Mouse (Mus musculus) neural tube, embryonic 13.5 days (tissue): ENCODE data around the gene Ikzf3. TPM values are rescaled to one million over a fixed set of nuclear protein-coding genes. Genes with fewer than 3 reads are reported as not detected.

Experiments
- ATAC-seq: fragments of 200-750 bp; cut with Nextera tagmentation; 2 replicates; pipeline ENCODE4 v1.8.0; 2017; ENCODE audit warnings: low read depth, mild to moderate bottlenecking, moderate TSS enrichment, moderate library complexity
- H3K27ac ChIP-seq: fragments of 300-500 bp; sonication (generic); replicated peaks from 2 replicates; pipeline ENCODE4 v1.5.1; 2015; ENCODE audit warnings: moderate library complexity, mild to moderate bottlenecking, inconsistent platforms
- H3K27me3 ChIP-seq: fragments of 300-500 bp; sonication (generic); 2 replicates; pipeline ENCODE4 v1.6.1; 2015; ENCODE audit warnings: mild to moderate bottlenecking, inconsistent platforms
- H3K36me3 ChIP-seq: fragments of 300-500 bp; sonication (generic); 2 replicates; pipeline ENCODE4 v1.6.1; 2015; ENCODE audit warnings: mild to moderate bottlenecking, inconsistent platforms
- H3K4me1 ChIP-seq: fragments of 300-500 bp; sonication (generic); replicated peaks from 2 replicates; pipeline ENCODE4 v1.6.1; 2015; ENCODE audit warnings: inconsistent platforms
- H3K4me2 ChIP-seq: fragments of 300-500 bp; sonication (generic); 2 replicates; pipeline ENCODE4 v1.6.1; 2015; ENCODE audit warnings: inconsistent platforms, mild to moderate bottlenecking, moderate library complexity
- H3K4me3 ChIP-seq: fragments of 300-500 bp; sonication (generic); 2 replicates; pipeline ENCODE4 v1.5.1; 2015; ENCODE audit warnings: mild to moderate bottlenecking, inconsistent platforms
- H3K9ac ChIP-seq: fragments of 300-500 bp; sonication (generic); 2 replicates; pipeline ENCODE4 v1.6.1; 2015; ENCODE audit warnings: moderate library complexity, mild to moderate bottlenecking, inconsistent platforms
- H3K9me3 ChIP-seq: fragments of 300-500 bp; sonication (generic); 2 replicates; pipeline ENCODE4 v1.6.1; 2016; ENCODE audit warnings: inconsistent platforms
- WGBS: fragments of 180-500 bp; shearing (Covaris S2); methylation state at CpG from one replicate; pipeline ENCODE4 v1.1.7; 2015; 5-methylcytosine and 5-hydroxymethylcytosine counted together
- polyA plus RNA-seq: library from polyadenylated mRNA; unstranded; fragments of >200 nt; fragmentation: Nextera tagmentation; extraction: Ambion mirVana; gene quantifications from 2 replicates; pipeline ENCODE4 v1.2.1, GENCODE M21; 2015

Gene Ikzf3
- polyA plus RNA-seq, 1 experiment from 2014 or later = 0.31 TPM

- Histone ChIP-seq H3K4me1 (peaks cover 11% of the 10 kb centered on the region), H3K36me3 (no peaks in the 10 kb centered on the region), H3K4me2 (no peak overlapping the region), H3K27me3 (peaks cover 45% of the 10 kb centered on the region), H3K4me3 (no peak overlapping the region), H3K9me3 (no peaks in the 10 kb centered on the region), H3K9ac (no peak overlapping the region), H3K27ac (no peak overlapping the region)
- 20% methylated on average over 11 of the region's 11 CpGs for WGBS
- no peak for ATAC-seq
Observed at GRCm38 (mm10) chr11:98459071-98459741, 86.6 kb downstream of the Ikzf3 start.

DNA sequence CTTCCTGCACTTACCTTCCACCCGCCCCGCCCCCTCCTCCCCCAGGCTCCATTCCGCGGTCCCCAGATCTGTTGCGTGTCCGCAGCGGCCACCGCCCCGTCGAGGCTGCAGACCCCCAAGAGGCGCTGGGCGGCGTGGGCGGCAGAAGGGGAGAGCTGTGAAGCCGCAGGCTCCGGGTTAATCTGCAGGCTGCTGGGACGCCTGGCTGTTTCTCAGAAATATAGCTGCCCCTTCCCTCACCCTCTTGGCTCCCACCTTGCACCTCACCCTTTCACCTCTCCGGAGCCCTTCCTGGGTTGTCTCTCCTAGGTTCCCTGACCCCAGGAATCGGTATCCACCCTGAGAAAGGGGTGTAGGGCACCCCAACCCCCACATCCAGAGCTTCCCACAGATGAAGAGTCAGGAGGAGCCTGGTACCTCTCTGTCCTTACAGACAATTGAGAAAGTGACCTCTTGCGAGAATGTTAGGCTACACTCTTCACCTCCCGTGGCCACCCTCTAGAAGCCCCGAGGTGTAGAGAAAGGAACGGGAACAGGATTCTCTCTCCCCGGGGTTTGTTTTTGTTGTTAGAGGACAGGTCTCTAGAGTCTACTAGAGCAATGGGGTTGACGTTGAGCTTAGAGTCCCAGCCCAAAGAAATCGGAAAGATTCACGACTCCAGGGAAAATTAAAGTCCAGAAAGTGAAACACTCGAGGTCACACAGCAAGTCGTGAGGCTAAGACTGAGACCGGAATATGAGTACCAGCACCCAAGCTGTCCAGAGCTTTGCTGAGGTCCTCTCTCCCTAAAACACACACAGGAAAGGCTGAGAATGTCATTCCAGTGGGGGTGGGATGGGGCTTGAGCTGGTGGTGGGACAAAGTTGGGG is 87.5 kb downstream of the Ikzf3 start:
- Histone ChIP-seq H3K9ac (peak overlapping the region; percentile 71), H3K9me3 (no peaks in the 10 kb centered on the region), H3K4me3 (peak overlapping the region; percentile 49), H3K4me1 (peaks cover 11% of the 10 kb centered on the region), H3K27ac (0 out of 2 replicates have a peak overlapping the region, but pooled peaks have one; percentile 29), H3K4me2 (peak overlapping the region; percentile 67), H3K36me3 (no peaks in the 10 kb centered on the region), H3K27me3 (peaks cover 45% of the 10 kb centered on the region)
- 4% methylated on average over 26 of the region's 30 CpGs for WGBS
- ATAC-seq = peak; percentile 12; the same call in 1 of the 2 replicates

DNA sequence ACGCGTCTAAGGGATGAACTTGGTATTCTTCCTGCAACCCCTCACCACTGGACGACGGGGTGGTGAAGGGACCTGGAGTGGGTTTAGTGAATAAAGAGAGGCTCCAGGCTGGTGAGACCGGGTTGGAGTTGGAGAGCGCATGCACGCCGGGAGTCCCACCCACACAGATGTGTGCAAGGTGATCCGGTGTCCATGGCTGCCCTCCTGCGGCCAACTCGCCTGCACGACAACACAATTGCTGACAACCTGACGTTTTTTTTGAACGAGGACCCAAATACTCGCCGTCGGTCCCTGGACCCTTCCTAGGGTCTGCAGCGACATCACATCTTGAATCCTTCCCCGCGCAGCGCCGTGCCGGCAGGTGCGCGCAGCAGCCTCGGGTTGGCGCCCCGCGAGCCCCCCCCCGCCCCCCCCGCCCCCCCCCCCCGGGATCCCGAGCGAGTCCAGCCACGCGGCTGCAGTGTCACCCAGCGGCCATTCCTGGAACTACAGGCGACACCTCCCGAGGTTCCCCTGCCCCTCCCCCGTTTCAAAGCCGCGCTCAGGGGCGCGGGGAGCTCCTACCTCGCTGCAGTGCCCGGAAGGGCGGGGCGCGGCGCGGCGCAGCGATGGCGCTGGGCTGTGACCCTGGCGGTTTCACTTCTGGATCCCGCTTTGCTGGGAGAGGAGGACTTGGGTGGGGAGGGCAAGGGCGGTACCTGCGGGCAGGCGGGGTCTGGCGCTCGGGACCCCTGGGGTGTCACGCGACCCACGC is 88.3 kb downstream of the Ikzf3 start:
- Histone ChIP-seq H3K4me2 (peak overlapping the region; percentile 67), H3K4me3 (peak overlapping the region; percentile 49), H3K9ac (peak overlapping the region; percentile 71), H3K27ac (peak overlapping the region; percentile 78), H3K4me1 (peaks cover 11% of the 10 kb centered on the region), H3K9me3 (no peaks in the 10 kb centered on the region), H3K36me3 (no peaks in the 10 kb centered on the region), H3K27me3 (peaks cover 45% of the 10 kb centered on the region)
- under 1% methylated on average over 56 of the region's 64 CpGs for WGBS
- peak; percentile 90 for ATAC-seq

DNA sequence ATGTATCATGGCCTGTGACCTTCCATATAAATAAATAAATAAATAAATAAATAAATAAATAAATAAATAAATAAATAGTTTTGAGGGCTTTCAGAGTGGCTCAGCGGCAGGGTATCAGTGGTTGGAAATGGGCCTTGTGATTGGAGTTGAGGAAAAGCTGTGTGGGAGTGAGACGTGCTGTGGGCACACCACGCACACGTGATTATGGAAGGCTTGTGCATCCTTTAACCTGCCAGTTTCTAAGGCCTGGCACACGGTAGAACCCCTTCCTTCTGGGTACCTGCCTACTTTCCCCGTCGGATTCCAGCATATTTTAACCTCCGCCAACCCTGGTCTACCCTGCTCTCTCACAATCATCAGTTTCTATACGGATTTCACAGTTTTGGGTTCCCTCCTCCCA is 88.9 kb downstream of the Ikzf3 start:
- WGBS = 34% methylated on average over 9 of the region's 9 CpGs
- Histone ChIP-seq H3K36me3 (no peaks in the 10 kb centered on the region), H3K9me3 (no peaks in the 10 kb centered on the region), H3K27ac (peak overlapping the region; percentile 78), H3K4me1 (peaks cover 11% of the 10 kb centered on the region), H3K4me3 (peak overlapping the region; percentile 49), H3K4me2 (peak overlapping the region; percentile 67), H3K9ac (peak overlapping the region; percentile 71), H3K27me3 (peaks cover 41% of the 10 kb centered on the region)
- peak; percentile 45 for ATAC-seq

DNA sequence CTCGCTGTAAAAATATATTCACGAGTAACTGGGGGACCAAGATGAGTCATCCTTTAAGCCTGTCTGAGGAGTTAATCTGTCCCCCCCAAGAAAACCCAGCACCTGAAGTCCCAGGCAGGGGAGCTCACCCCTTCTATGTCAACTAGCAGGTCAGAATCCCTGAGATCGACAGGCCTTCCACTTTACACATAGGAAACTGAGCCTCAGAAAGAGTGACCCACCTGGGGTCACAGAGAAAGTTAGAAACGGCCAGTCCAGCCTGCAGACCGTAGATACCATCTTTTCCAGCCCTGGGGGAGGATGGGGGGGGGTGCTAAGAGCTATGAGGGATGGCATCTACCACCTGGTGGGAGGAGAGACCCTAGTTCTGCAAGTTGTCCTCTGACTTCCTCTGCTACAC is 89.3 kb downstream of the Ikzf3 start:
- Histone ChIP-seq H3K36me3 (no peaks in the 10 kb centered on the region), H3K27me3 (peaks cover 37% of the 10 kb centered on the region), H3K4me1 (peaks cover 11% of the 10 kb centered on the region), H3K4me3 (no peak overlapping the region), H3K4me2 (peak overlapping the region; percentile 67), H3K27ac (no peak overlapping the region), H3K9me3 (no peaks in the 10 kb centered on the region), H3K9ac (no peak overlapping the region)
- ATAC-seq = no peak
- 85% methylated on average over 5 of the region's 5 CpGs for WGBS

GRCm38 (mm10) chr11:98455484-98455883 is 90.3 kb downstream of the Ikzf3 start:
- Histone ChIP-seq H3K36me3 (no peaks in the 10 kb centered on the region), H3K4me1 (peaks cover 11% of the 10 kb centered on the region), H3K4me3 (no peak overlapping the region), H3K27ac (no peak overlapping the region), H3K27me3 (peaks cover 28% of the 10 kb centered on the region), H3K9me3 (no peaks in the 10 kb centered on the region), H3K9ac (no peak overlapping the region), H3K4me2 (no peak overlapping the region)
- WGBS = 82% methylated on average over 4 of the region's 4 CpGs
- no peak for ATAC-seq

GRCm38 (mm10) chr11:98449921-98450771 is 95.7 kb downstream of the Ikzf3 start:
- peaks cover 45% of the 10 kb centered on the region for H3K27me3 ChIP-seq
- ATAC-seq = no peak
- no peak overlapping the region for H3K9ac ChIP-seq
- no peaks in the 10 kb centered on the region for H3K36me3 ChIP-seq
- WGBS = 86% methylated on average over 20 of the region's 20 CpGs
- no peaks in the 10 kb centered on the region for H3K9me3 ChIP-seq
- no peak overlapping the region for H3K4me3 ChIP-seq
- H3K27ac ChIP-seq = no peak overlapping the region
- H3K4me2 ChIP-seq = no peak overlapping the region
- peaks cover 14% of the 10 kb centered on the region; the same call in 1 of the 2 replicates for H3K4me1 ChIP-seq

- no peak for ATAC-seq
- peaks cover 47% of the 10 kb centered on the region for H3K27me3 ChIP-seq
- H3K9ac ChIP-seq = no peak overlapping the region
- 82% methylated on average over 3 of the region's 3 CpGs for WGBS
- no peak overlapping the region for H3K4me3 ChIP-seq
- peaks cover 14% of the 10 kb centered on the region; the same call in 1 of the 2 replicates for H3K4me1 ChIP-seq
- no peak overlapping the region for H3K4me2 ChIP-seq
- no peaks in the 10 kb centered on the region for H3K9me3 ChIP-seq
- no peak overlapping the region for H3K27ac ChIP-seq
- H3K36me3 ChIP-seq = no peaks in the 10 kb centered on the region
Observed at GRCm38 (mm10) chr11:98449419-98449818, 96.4 kb downstream of the Ikzf3 start.

DNA sequence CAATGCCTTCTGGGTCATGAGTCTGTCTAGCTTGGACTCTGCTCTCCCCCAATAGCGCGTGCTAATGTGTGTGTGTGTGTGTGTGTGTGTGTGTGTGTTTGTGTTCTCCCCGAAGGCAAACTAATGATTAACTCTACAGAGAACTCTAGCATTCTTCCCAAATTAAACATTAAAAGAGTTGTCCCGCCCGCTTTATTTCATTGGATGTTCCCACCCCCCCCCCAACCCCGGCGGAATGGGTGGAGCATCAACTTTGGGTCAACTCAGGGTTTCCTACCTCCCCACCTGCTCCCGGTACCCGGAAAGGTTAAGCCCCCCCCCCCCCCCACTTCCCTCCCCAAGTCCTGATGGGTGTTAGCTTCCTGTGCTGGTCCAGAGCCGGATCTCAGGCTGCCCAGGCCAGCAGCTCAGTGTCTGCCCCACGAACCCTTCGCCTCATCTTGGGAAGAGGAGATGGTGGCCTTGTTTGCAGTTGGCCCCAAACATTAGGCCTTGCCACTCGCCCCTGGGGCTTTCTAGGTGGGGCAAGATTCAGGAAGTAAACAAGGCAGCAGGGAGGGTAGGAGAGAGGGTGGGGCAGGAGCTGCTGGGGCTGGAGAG is 97.5 kb downstream of the Ikzf3 start:
- Histone ChIP-seq H3K4me3 (no peak overlapping the region), H3K27me3 (peaks cover 47% of the 10 kb centered on the region), H3K9me3 (no peaks in the 10 kb centered on the region), H3K4me1 (peaks cover 14% of the 10 kb centered on the region; the same call in 1 of the 2 replicates), H3K4me2 (no peak overlapping the region), H3K36me3 (no peaks in the 10 kb centered on the region), H3K9ac (no peak overlapping the region), H3K27ac (no peak overlapping the region)
- WGBS = 34% methylated on average over 13 of the region's 13 CpGs
- ATAC-seq = no peak

DNA sequence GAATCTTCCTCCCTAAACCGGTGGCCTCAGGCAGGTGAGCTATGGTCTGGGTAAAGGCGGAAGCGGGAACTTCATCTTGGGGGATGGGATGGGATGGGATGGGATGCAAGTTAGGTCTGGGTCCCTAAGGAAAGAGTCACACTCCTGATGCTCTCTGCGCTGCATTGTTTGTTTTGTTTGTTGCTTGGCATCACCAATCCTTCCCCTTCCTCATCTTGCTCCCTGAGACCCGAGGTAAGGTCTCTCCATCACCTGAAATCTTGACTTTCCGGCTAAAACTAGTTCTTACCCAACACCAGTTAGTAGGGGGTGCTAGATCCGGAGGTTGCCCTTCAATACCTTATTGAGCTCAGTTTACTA is 98.4 kb downstream of the Ikzf3 start:
- 25% methylated on average over 7 of the region's 7 CpGs for WGBS
- peak overlapping the region; percentile 8; the same call in 1 of the 2 replicates for H3K4me2 ChIP-seq
- no peak for ATAC-seq
- no peak overlapping the region for H3K4me3 ChIP-seq
- H3K27me3 ChIP-seq = peaks cover 47% of the 10 kb centered on the region
- H3K9me3 ChIP-seq = no peaks in the 10 kb centered on the region
- H3K36me3 ChIP-seq = no peaks in the 10 kb centered on the region
- 0 out of 2 replicates have a peak overlapping the region, but pooled peaks have one; percentile 18 for H3K9ac ChIP-seq
- peaks cover 14% of the 10 kb centered on the region; the same call in 1 of the 2 replicates for H3K4me1 ChIP-seq
- no peak overlapping the region for H3K27ac ChIP-seq
